Mouse (Mus musculus) CD4-positive, CD25-positive, alpha-beta regulatory T cell (primary cell): ENCODE results near the gene Pla2g2d. TPM values are rescaled to one million over a fixed set of nuclear protein-coding genes. Genes with fewer than 3 reads are reported as not detected.

Source experiments
- polyA plus RNA-seq: library from polyadenylated mRNA; unstranded; fragments of 100-300 nt; shearing (Covaris generic); gene quantifications from one replicate; pipeline ENCODE4 v1.2.1, GENCODE M21; 2017

Pla2g2d gene
- 1.3 TPM for polyA plus RNA-seq

GRCm38 (mm10) chr4:138775435-138775834, at the start of gene Pla2g2d:
TSS of gene Pla2g2d (plus strand) at chr4:138775735.

GRCm38 (mm10) chr4:138737031-138737430, 38.5 kb upstream of the Pla2g2d start, which contains the start of gene Ubxn10:
TSS of gene Ubxn10 (minus strand) at chr4:138737167.

GRCm38 (mm10) chr4:138757416-138757815, 18.1 kb upstream of the Pla2g2d start, which contains the start of gene Pla2g2f:
TSS of gene Pla2g2f (minus strand) at chr4:138757626.

Other genes with a start within 250 kb of the Pla2g2d start
- gene Vwa5b1, start 139.9 kb upstream of the Pla2g2d start, polyA plus RNA-seq = not detected
- not detected for gene Pla2g2c, start 50.9 kb upstream of the Pla2g2d start, polyA plus RNA-seq
- gene Ubxn10, start 38.6 kb upstream of the Pla2g2d start, polyA plus RNA-seq = not detected
- gene Pla2g2f, start 18.1 kb upstream of the Pla2g2d start, polyA plus RNA-seq = not detected
- not detected for gene Pla2g5, start 87.7 kb downstream of the Pla2g2d start, polyA plus RNA-seq
- not detected for gene Gm13030, start 98.2 kb downstream of the Pla2g2d start, polyA plus RNA-seq
- gene Pla2g2e, start 102.2 kb downstream of the Pla2g2d start, polyA plus RNA-seq = not detected
- 3.9 TPM for gene Otud3, start 138.2 kb downstream of the Pla2g2d start, polyA plus RNA-seq
- not detected for gene Rnf186, start 191.4 kb downstream of the Pla2g2d start, polyA plus RNA-seq
- 39.1 TPM for gene Tmco4, start 197.2 kb downstream of the Pla2g2d start, polyA plus RNA-seq